Mouse (Mus musculus) CH12.LX (cell line): Measurements from ENCODE around the gene Ovch2.

Source experiments
- CTCF ChIP-seq, 2 experiments: IDR thresholded peaks in 1 of 2; conservative IDR thresholded peaks in 1 of 2; 2 replicates each; pipeline ENCODE4 v1.5.1; 2011 to 2012; ENCODE audit warnings: low read depth in 2 of 2, low read length in 2 of 2, improper control_type of control experiment in 1 of 2, inconsistent platforms in 1 of 2, mild to moderate bottlenecking in 1 of 2, moderate library complexity in 1 of 2
- MXI1 ChIP-seq: IDR thresholded peaks from 2 replicates; pipeline ENCODE4 v1.6.1; 2011; ENCODE audit warnings: mild to moderate bottlenecking, low read depth, low read length, improper control_type of control experiment
- NELFE ChIP-seq: IDR thresholded peaks from 2 replicates; pipeline ENCODE4 v1.6.1; 2011; ENCODE audit warnings: low read depth, low read length, improper control_type of control experiment

- TF ChIP-seq CTCF (conservative IDR thresholded peaks at IDR 0.05 in 1 of 2, IDR thresholded peaks at IDR 0.05 in 1 of 2; ENCODE audit: low read depth in 2 of 2, low read length in 2 of 2) (no peak), MXI1 (no peak), NELFE (no peak)
These were observed at the start of gene Ovch2 for GRCm38 (mm10) chr7:107801108-107801507.
